Mouse (Mus musculus): ENCODE measurements at regions not wholly inside any gene's neighbourhood (a gene's known extent, or its start where the extent isn't known, plus 50 kb on each side); places are given as distances from the start of the nearest gene placed in this dataset.

DNA sequence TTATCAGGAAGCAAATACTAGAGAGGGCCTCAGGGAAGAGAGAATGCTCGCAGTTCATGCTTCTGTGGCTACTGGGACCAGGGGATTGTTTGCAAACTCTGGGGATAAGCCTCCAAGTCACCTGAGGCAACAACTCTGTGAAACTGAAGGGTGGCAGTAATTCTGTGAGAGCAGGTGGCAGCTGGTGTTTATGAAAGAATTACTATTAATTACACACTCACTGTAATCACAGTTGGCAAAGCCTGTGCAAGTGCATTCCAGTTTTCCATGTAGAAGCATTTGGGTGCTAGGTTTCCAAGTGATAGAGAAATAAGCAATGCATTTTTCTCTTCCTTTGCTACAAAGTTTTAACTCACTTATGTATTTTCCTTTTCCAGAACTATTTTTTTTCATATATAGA is 578.5 kb downstream of the Ets1 start:
- no peak for DNase-seq (ENCODE audit: low spot score in 2 of 2)

GRCm38 (mm10) chr9:33220981-33221380 is 585.0 kb downstream of the Ets1 start:
- DNase-seq (ENCODE audit: low spot score in 2 of 2) = peak; percentile 4 to 25

GRCm38 (mm10) chr9:33222066-33222805 is 586.2 kb downstream of the Ets1 start:
- no peak for DNase-seq (ENCODE audit: low spot score in 2 of 2)

DNA sequence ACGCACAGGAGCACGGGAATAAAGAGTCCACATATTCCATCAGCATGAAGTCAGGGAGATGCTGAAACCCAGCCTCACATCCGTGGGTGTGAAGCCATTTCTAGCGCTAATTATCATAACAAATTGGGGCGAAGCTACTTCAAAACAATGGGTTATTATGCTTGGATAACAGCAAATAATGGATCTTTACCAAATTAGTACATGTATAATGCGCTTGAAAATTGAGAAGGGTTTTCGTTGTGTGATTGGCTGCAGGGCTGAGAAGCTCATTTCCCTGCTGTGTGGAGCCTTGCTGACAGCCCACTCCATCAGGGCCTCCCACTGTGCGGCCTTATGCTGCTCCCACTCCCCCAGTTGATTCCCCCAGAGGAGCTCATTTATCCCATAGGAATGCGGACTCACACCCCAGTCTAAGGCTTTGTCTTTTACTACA is 597.7 kb downstream of the Ets1 start:
- DNase-seq (ENCODE audit: low spot score in 2 of 2) = no peak

- no peak for DNase-seq (ENCODE audit: low spot score in 2 of 2)
These were observed 602.2 kb downstream of the Ets1 start for GRCm38 (mm10) chr9:33238190-33238589.

DNA sequence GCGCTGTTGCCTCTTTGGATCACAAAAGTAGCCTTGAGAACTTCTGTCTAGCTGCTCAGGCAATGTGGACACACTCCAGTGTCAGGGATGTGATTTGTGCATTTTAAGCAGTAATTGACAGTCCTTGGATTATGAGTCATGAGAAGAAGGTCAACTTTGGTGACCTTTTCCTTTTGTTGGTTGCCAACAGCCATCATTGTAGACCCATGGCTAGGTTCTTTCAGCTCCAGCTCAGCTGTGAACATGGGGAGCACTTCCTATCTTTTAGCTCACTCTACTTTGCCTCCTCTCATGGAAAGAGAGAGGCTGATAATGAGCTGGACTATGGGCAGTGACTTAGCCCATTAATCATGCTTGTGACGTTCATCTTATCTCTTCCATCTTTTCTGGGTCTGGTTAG is 602.8 kb downstream of the Ets1 start:
- DNase-seq (ENCODE audit: low spot score in 2 of 2) = no peak

DNA sequence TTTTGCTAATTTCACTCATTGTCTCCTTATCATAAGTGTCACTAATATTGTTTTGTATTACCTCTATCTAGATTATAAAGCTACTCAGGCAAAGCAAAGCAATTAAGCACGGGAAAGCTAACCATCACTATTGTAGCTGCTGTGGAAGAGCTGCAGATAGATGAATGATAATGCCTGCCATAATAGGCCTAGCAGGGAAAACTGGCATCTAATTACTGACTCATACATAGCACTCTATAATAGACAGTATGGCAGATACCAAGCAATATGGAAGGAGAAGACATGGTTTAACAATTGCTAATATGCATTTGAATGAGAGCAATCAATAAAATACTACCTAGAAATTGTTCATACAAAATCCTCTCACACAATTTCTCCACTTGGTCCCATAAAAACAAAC is 604.5 kb downstream of the Ets1 start:
- no peak for DNase-seq (ENCODE audit: low spot score in 2 of 2)

GRCm38 (mm10) chr9:33240914-33241635 is 605.1 kb downstream of the Ets1 start:
- no peak for DNase-seq (ENCODE audit: low spot score in 2 of 2)

- peak; percentile 46 to 68 for DNase-seq (ENCODE audit: low spot score in 2 of 2)
These were observed 610.9 kb downstream of the Ets1 start for GRCm38 (mm10) chr9:33246932-33247331.

- DNase-seq (ENCODE audit: low spot score in 2 of 2) = no peak
These were observed 622.2 kb downstream of the Ets1 start for GRCm38 (mm10) chr9:33258241-33258640.

- DNase-seq (ENCODE audit: low spot score in 2 of 2) = peak; percentile 41 to 79
These were observed 624.1 kb downstream of the Ets1 start for GRCm38 (mm10) chr9:33260171-33260570.

GRCm38 (mm10) chr9:33289381-33289780 is 653.4 kb downstream of the Ets1 start:
- peak; percentile 36 to 56 for DNase-seq (ENCODE audit: low spot score in 2 of 2)

DNA sequence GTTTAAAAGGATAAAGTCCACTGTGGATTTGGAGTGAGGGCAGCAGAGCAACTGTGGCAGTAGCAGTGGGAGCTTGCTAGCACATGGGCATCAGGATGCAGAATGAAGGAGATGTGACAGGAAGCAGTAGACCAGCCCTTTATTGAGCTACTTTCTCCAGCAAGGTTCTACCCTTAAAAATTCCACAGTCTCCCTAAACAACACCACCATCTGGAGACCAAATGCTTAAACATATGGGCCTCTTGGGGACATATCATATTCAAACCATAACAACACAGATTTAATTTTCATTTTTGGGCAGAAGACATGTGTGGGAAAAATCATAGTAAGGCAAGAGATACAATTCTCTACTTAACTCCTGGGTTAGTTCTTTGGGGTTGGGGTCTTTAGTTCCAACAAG is 656.1 kb downstream of the Ets1 start:
- peak in 1 of 2 experiments; percentile 52 for DNase-seq (ENCODE audit: low spot score in 2 of 2)

DNA sequence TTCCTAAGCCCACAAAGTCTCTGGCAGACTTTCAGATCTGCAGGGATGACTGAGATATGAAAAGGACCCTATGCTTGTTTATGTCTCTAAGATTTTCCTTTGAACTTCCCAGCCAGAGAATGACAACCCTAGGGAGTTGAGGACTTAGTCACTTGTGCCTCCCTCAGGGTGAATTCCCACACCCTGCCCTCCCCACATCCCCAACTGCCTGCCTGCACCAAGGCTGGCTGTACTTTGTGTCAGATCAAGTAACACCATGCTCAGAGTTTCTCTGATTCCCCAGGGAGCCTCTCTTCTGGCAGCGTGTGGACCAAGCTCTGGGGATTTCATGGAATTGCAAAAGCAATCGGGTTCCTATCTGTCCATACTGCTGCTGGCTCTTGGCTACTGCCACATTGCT is 659.9 kb downstream of the Ets1 start:
- no peak for DNase-seq (ENCODE audit: low spot score in 2 of 2)

GRCm38 (mm10) chr9:33319525-33320025 is 683.6 kb downstream of the Ets1 start:
- no peak for DNase-seq (ENCODE audit: low spot score in 2 of 2)

DNA sequence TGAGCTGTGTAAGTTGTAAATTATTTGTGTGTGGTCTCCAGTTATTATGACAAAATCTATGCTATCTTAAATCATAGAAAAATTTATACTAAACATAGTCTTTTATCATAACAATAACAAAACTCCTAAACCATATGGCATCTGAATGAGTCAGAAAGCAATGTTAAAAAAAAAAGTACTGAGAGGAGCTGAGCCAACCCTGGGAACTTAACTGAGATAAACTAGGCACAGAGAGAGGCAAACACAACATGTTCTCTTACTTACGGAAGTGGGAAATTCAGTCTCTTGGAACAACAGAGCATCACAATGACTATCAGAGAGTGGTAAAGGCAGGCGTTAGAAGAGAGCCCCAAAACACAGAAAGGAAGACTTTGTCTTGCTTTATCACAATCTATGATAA is 691.7 kb downstream of the Ets1 start:
- peak; percentile 1 to 13 for DNase-seq (ENCODE audit: low spot score in 2 of 2)

DNA sequence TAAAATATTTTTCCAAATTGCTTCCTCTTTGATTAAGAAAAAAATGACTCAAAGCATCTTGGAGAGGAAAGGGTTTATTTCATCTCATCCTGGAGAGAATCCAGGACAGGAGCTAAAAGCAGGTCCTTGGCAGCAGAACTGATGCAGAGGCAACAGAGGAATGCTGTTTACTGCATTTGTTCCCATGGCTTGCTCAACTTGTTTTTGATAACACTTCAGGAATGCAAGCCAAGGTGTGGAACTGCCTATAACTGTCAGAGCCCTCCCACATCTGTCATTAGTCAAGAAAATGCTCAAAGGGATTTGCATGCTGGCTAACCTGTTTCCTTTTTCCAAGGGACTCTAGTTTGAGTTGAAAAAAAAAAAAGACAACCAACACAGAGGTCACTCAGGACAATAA is 714.2 kb downstream of the Ets1 start:
- DNase-seq (ENCODE audit: low spot score in 2 of 2) = no peak

DNA sequence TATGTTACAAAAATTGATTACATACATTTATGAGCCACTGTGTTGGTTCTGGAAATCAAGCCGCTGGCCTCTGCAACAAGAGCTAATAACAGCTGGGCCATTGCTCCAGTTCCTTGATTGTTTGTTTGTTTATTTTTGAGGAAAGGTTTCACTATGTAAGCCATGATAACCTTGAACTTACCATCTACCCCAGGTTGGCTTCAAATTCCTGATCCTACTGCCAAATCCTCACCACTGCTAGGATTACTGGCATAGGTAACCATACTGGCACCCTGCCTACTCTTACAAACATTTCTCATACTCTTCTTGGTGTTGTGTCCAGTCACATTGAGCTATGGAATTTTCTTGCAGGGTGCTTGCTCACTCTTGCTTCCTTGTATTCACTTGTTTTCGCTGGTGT is 720.6 kb downstream of the Ets1 start:
- DNase-seq (ENCODE audit: low spot score in 2 of 2) = no peak

- DNase-seq (ENCODE audit: low spot score in 2 of 2) = no peak
These were observed 724.9 kb downstream of the Ets1 start for GRCm38 (mm10) chr9:33360966-33361365.

DNA sequence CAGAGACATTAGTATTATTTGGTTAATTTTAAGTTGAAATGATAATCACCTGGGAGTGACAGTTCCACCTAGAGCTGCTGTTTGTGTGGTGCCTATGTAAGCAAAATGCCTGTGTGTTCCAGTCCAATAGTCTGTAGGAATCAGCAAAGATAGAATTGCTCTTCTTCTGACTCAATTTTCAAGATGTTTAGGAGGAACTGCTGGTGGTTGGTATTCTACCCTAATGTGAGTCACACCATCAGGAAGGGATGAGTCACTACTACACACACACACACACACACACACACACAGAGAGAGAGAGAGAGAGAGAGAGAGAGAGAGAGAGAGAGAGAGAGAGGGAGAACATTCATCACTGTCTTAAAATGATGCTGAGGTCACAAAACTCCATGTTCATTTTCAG is 753.1 kb downstream of the Ets1 start:
- peak in 1 of 2 experiments; percentile 2 for DNase-seq (ENCODE audit: low spot score in 2 of 2)

DNA sequence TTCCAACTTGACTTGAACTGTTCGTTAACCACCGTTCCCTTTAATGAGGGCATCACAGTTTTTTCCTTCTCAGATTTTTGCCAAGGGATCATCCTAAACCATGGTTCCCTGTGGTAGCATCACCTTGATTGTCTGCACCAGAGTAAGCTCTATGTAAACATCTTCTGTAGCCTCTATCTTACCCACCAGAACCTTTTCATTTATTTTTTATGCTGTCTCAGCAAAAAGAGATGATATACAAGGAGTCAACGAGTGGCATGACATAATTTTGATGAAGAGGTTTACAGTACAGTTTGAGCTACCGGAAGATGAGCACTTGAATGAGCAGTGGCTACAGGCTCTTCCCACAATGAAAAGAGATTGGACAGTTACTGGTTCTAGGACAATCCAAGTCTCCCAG is 768.7 kb downstream of the Ets1 start:
- no peak for DNase-seq (ENCODE audit: low spot score in 2 of 2)

DNA sequence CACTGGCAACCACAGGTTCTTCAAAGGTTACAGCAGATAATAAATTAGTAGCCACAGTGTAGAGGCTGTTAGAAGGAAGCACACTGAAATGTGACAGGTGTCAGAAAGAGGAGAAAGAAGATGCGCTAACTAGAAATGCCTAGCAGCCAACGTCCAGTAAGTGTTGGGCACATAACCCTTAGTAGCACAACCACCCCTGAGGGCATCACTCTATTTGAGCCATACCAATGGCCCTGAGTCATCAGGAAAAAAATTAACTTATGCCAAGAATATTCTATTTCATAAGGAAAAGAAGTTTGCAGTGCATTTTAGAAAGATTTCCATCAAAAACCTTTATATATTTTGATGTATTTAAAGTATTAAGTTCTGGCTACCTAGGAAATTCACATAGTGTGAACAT is 771.5 kb downstream of the Ets1 start:
- no peak for DNase-seq (ENCODE audit: low spot score in 2 of 2)

- no peak for DNase-seq (ENCODE audit: low spot score in 2 of 2)
These were observed 787.8 kb downstream of the Ets1 start for GRCm38 (mm10) chr9:33423781-33424180.
